Mouse (Mus musculus): ENCODE data around the gene Cd55b.
A peak's percentile ranks its signal among the peaks of the same experiment; 100 is the strongest.
"Not testable (repeated sequence)": the region's sequence is repeated elsewhere in the genome, so short reads cannot be mapped to it uniquely, and the experiment has no call there.

Gene Cd55b

GRCm38 (mm10) chr1:130422664-130423111 is at the start of gene Cd55b:
TSS of gene Cd55b (minus strand) at chr1:130423009.
- DNase-seq (ENCODE audit: low spot score in 2 of 2), result peak; percentile 6 to 12

- no peak for DNase-seq (ENCODE audit: low spot score in 2 of 2)
Observed at GRCm38 (mm10) chr1:130470074-130470473, 47.3 kb upstream of the Cd55b start.

- no peak for DNase-seq (ENCODE audit: low spot score in 2 of 2)
Observed at GRCm38 (mm10) chr1:130467453-130467852, 44.6 kb upstream of the Cd55b start.

- DNase-seq (ENCODE audit: low spot score in 2 of 2), result no peak
Observed at GRCm38 (mm10) chr1:130464173-130464572, 41.4 kb upstream of the Cd55b start.

GRCm38 (mm10) chr1:130462867-130463266 is 40.1 kb upstream of the Cd55b start:
- DNase-seq (ENCODE audit: low spot score in 2 of 2), result no peak

GRCm38 (mm10) chr1:130462084-130462861 is 39.5 kb upstream of the Cd55b start, which contains the start of gene Cd55:
TSS of gene Cd55 (minus strand) at chr1:130462744.
- peak; percentile 80 to 83 for DNase-seq (ENCODE audit: low spot score in 2 of 2)

GRCm38 (mm10) chr1:130455111-130455510 is 32.3 kb upstream of the Cd55b start:
- no peak for DNase-seq (ENCODE audit: low spot score in 2 of 2)

- not testable (repeated sequence) for DNase-seq (ENCODE audit: low spot score in 2 of 2)
Observed at GRCm38 (mm10) chr1:130442930-130443329, 20.1 kb upstream of the Cd55b start.

- no peak for DNase-seq (ENCODE audit: low spot score in 2 of 2)
Observed at GRCm38 (mm10) chr1:130430920-130431319, 8.1 kb upstream of the Cd55b start.

GRCm38 (mm10) chr1:130428667-130429066 is 5.9 kb upstream of the Cd55b start:
- DNase-seq (ENCODE audit: low spot score in 2 of 2), result not testable (repeated sequence)

GRCm38 (mm10) chr1:130427175-130427853 is 4.5 kb upstream of the Cd55b start:
- DNase-seq (ENCODE audit: low spot score in 2 of 2), result not testable (repeated sequence)

GRCm38 (mm10) chr1:130422033-130422432 is 776 bp downstream of the Cd55b start:
- DNase-seq (ENCODE audit: low spot score in 2 of 2), result not testable (repeated sequence)

- not testable (repeated sequence) for DNase-seq (ENCODE audit: low spot score in 2 of 2)
Observed at GRCm38 (mm10) chr1:130397109-130397508, 25.7 kb downstream of the Cd55b start.

GRCm38 (mm10) chr1:130387282-130387681 is 35.5 kb downstream of the Cd55b start:
- DNase-seq (ENCODE audit: low spot score in 2 of 2), result not testable (repeated sequence)

GRCm38 (mm10) chr1:130377726-130378429 is 44.9 kb downstream of the Cd55b start:
- no peak for DNase-seq (ENCODE audit: low spot score in 2 of 2)

GRCm38 (mm10) chr1:130374173-130374785 is 48.5 kb downstream of the Cd55b start:
- DNase-seq (ENCODE audit: low spot score in 2 of 2), result no peak

GRCm38 (mm10) chr1:130373398-130374083 is 49.3 kb downstream of the Cd55b start:
- no peak for DNase-seq (ENCODE audit: low spot score in 2 of 2)

- peak; percentile 13 to 30 for DNase-seq (ENCODE audit: low spot score in 2 of 2)
Observed at GRCm38 (mm10) chr1:130371895-130372528, 50.8 kb downstream of the Cd55b start.

- DNase-seq (ENCODE audit: low spot score in 2 of 2), result no peak
Observed at GRCm38 (mm10) chr1:130371291-130371690, 51.5 kb downstream of the Cd55b start.

- DNase-seq (ENCODE audit: low spot score in 2 of 2), result peak in 1 of 2 experiments; percentile 12
Observed at GRCm38 (mm10) chr1:130350077-130350635, 72.7 kb downstream of the Cd55b start.
